Comparison of ENCODE assay signal across 29 mouse cellular contexts in the genomic region with DNA sequence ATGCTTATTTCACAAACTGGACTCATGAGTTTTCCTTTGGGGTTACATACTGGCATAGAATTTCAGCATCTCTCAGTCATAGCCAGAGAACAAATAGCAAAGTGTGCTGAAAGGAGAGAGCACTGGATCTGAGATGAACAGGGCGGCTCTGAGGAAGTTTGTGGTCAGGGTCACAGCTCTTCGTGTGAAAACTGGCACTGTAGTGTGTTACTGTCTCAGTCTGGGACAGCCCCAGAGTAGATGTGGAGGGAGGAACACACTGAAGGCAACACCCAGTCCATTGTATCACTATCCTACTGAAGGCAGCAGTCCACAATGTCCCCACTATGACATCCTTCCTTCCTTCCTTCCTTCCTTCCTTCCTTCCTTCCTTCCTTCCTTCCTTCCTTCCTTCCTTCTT.
DNase-seq lines count a peak whose midpoint lies in the region; ATAC-seq and TF ChIP-seq lines count a peak whose summit lies in the region.
"Had no signal": no experiment of that assay in that cellular context is flagged by ENCODE, and none has a peak within 500 bp of the region (broad histone marks: within the 10 kb centered on the region; RNA-seq: fewer than 3 reads in every experiment).

No protein-coding gene starts in this region.

- 39% methylated on average over 2 of the region's 2 CpGs for WGBS in liver, embryonic 11.5 days

- H3K4me3 ChIP-seq in CH12.LX (replicated peaks in 1 of 3; ENCODE audit: low read depth in 2 of 3, low read length in 2 of 3, poor library complexity in 1 of 3), result no peak overlapping the region
- H3K4me3 ChIP-seq in liver, embryonic 11.5 days (ENCODE audit: low read depth, low read length), result no peak overlapping the region
- H3K4me3 ChIP-seq: embryonic facial prominence, embryonic 13.5 days; forebrain, embryonic 13.5 days; heart, adult 2 months; heart, embryonic 13.5 days; hindbrain, embryonic 12.5 days; limb, embryonic 13.5 days; liver, embryonic 13.5 days; megakaryocyte, embryonic 14.5 days; midbrain, embryonic 15.5 days; myocyte had no signal

- no peaks in the 10 kb centered on the region for H3K27me3 ChIP-seq in CH12.LX (replicated peaks)
- H3K27me3 ChIP-seq in liver, embryonic 11.5 days (replicated peaks; ENCODE audit: control insufficient read depth, insufficient read depth, low read length), result no peaks in the 10 kb centered on the region
- H3K27me3 ChIP-seq: embryonic facial prominence, embryonic 13.5 days; forebrain, embryonic 13.5 days; heart, embryonic 13.5 days; hindbrain, embryonic 12.5 days; limb, embryonic 13.5 days; liver, embryonic 13.5 days; midbrain, embryonic 15.5 days had no signal

- no peak overlapping the region; the same call in 1 of the 2 replicates for H3K4me2 ChIP-seq in CH12.LX (ENCODE audit: insufficient read depth, low read depth, poor library complexity, severe bottlenecking)
- H3K4me2 ChIP-seq in liver, embryonic 11.5 days, result no peak overlapping the region
- H3K4me2 ChIP-seq: embryonic facial prominence, embryonic 13.5 days; forebrain, embryonic 13.5 days; heart, embryonic 13.5 days; hindbrain, embryonic 12.5 days; limb, embryonic 13.5 days; liver, embryonic 13.5 days; midbrain, embryonic 15.5 days had no signal

- no peaks in the 10 kb centered on the region for H3K9me3 ChIP-seq in CH12.LX (replicated peaks; ENCODE audit: low read length)
- no peaks in the 10 kb centered on the region for H3K9me3 ChIP-seq in liver, embryonic 11.5 days (ENCODE audit: control insufficient read depth, low read length)
- H3K9me3 ChIP-seq: embryonic facial prominence, embryonic 13.5 days; forebrain, embryonic 13.5 days; heart, embryonic 13.5 days; hindbrain, embryonic 12.5 days; limb, embryonic 13.5 days; liver, embryonic 13.5 days; megakaryocyte, embryonic 14.5 days; midbrain, embryonic 15.5 days had no signal

- no peak for TF ChIP-seq POLR2A in CH12.LX (IDR thresholded peaks at IDR 0.05; ENCODE audit: low read depth, low read length)

- peaks cover 7% of the 10 kb centered on the region in 2 experiments for H3K4me1 ChIP-seq in CH12.LX (ENCODE audit: control insufficient read depth in 1 of 2, insufficient read depth in 2 of 2)
- peaks cover 7% of the 10 kb centered on the region for H3K4me1 ChIP-seq in liver, embryonic 11.5 days (replicated peaks; ENCODE audit: control insufficient read depth, insufficient read depth, low read length)
- H3K4me1 ChIP-seq: forebrain, embryonic 13.5 days had no signal

- H3K79me2 ChIP-seq in CH12.LX (replicated peaks; ENCODE audit: control insufficient read depth, extremely low read depth, insufficient read depth, poor library complexity, severe bottlenecking), result no peaks in the 10 kb centered on the region

- TF ChIP-seq EP300 in CH12.LX (IDR thresholded peaks at IDR 0.05; ENCODE audit: low read length), result 0 out of 2 replicates have a peak, but pooled peaks have one; percentile 11

- in situ Hi-C loops in CH12.LX (cut with MboI; ENCODE audit: low pct_ligation_motif_present, low pct_unique_long_range_greater_than_20kb, low sequenced_read_pairs), result loop anchor here (10.0 kb wide), 1 partner anchor 313 kb away; no protein-coding TSS in a partner anchor

- TF ChIP-seq RAD21 in CH12.LX (IDR thresholded peaks at IDR 0.05; ENCODE audit: low read depth, low read length), result no peak

- H3K36me3 ChIP-seq in CH12.LX (replicated peaks in 1 of 2; ENCODE audit: control insufficient read depth in 1 of 2, insufficient read depth in 1 of 2, low read length in 1 of 2), result no peaks in the 10 kb centered on the region
- H3K36me3 ChIP-seq in liver, embryonic 11.5 days (ENCODE audit: control insufficient read depth, insufficient read depth, low read length), result no peaks in the 10 kb centered on the region
- H3K36me3 ChIP-seq: embryonic facial prominence, embryonic 13.5 days; heart, embryonic 13.5 days; hindbrain, embryonic 12.5 days; limb, embryonic 13.5 days; liver, embryonic 13.5 days; midbrain, embryonic 15.5 days had no signal

- DNase-seq in CD4-positive helper T cell, adult 2 months (ENCODE audit: low read depth, low spot score), result peak; percentile 34
- peak; percentile 44 for DNase-seq in CH12.LX (ENCODE audit: extremely low read depth)
- DNase-seq in naive thymus-derived CD4-positive, alpha-beta T cell, adult 2 months (ENCODE audit: low read depth), result peak; percentile 26
- DNase-seq in liver, embryonic 11.5 days (ENCODE audit: low spot score), result no peak
- DNase-seq in layer of hippocampus, adult 9-11 months, result no peak
- DNase-seq in adrenal gland, adult 2 months, result no peak
- no peak for DNase-seq in neural tube, embryonic 10.5 days (ENCODE audit: extremely low spot score, low spot score)
- DNase-seq: adrenal gland, postnatal 25 days; cerebellum, adult 8-10 months; gastrocnemius, postnatal 10 days; heart, adult 2 months; heart, postnatal 14 days; kidney, adult 18-20 months; layer of hippocampus, postnatal 36 days; liver, embryonic 13.5 days; lung, adult 2 months; lung, postnatal 14 days; right cerebral cortex, postnatal 25 days; thymus, postnatal 14 days had no signal

- TF ChIP-seq CTCF in CH12.LX (conservative IDR thresholded peaks at IDR 0.05 in 1 of 2, IDR thresholded peaks at IDR 0.05 in 1 of 2; ENCODE audit: low read depth in 2 of 2, low read length in 2 of 2), result no peak

- dilution Hi-C loops in CH12.LX (cut with MboI; ENCODE audit: extremely low pct_ligation_motif_present, extremely low pct_unique_long_range_greater_than_20kb, low sequenced_read_pairs), result no loop called here

- H3K27ac ChIP-seq in CH12.LX (ENCODE audit: insufficient read depth, low read depth), result no peak overlapping the region
- H3K27ac ChIP-seq in liver, embryonic 11.5 days (ENCODE audit: low read depth, low read length), result no peak overlapping the region
- H3K27ac ChIP-seq: embryonic facial prominence, embryonic 13.5 days; forebrain, embryonic 13.5 days; heart, adult 2 months; heart, embryonic 13.5 days; hindbrain, embryonic 12.5 days; kidney, postnatal 0 days; limb, embryonic 13.5 days; liver, embryonic 13.5 days; midbrain, embryonic 15.5 days had no signal

- H3K9ac ChIP-seq in CH12.LX (ENCODE audit: insufficient read depth, low read depth), result no peak overlapping the region
- H3K9ac ChIP-seq in liver, embryonic 11.5 days (ENCODE audit: low read depth, low read length), result no peak overlapping the region
- H3K9ac ChIP-seq: embryonic facial prominence, embryonic 13.5 days; forebrain, embryonic 13.5 days; heart, embryonic 13.5 days; hindbrain, embryonic 12.5 days; limb, embryonic 13.5 days; liver, embryonic 13.5 days; midbrain, embryonic 15.5 days had no signal

- peak; percentile 20 to 31; a peak in 1 of 4 replicates for ATAC-seq in hematopoietic stem cell, adult 5-6 weeks (replicated peaks in 1 of 2; ENCODE audit: insufficient read depth in 1 of 2, low FRiP score in 2 of 2, low TSS enrichment in 1 of 2, low read depth in 1 of 2, poor library complexity in 2 of 2, severe bottlenecking in 2 of 2)
- no peak for ATAC-seq in liver, embryonic 11.5 days (replicated peaks; ENCODE audit: low FRiP score)
- ATAC-seq: forebrain, embryonic 13.5 days; midbrain, embryonic 15.5 days had no signal

TF ChIP-seq in CH12.LX, 34 proteins besides CTCF, POLR2A, EP300 and RAD21:
- no peak for TF ChIP-seq CHD1 (IDR thresholded peaks at IDR 0.05; ENCODE audit: low read depth, low read length)
- no peak for TF ChIP-seq MXI1 (IDR thresholded peaks at IDR 0.05; ENCODE audit: low read depth, low read length)
- TF ChIP-seq MAFK (IDR thresholded peaks at IDR 0.05; ENCODE audit: insufficient replicate concordance, low read length), result no peak
- TF ChIP-seq ZMIZ1 (IDR thresholded peaks at IDR 0.05; ENCODE audit: low read depth, low read length), result no peak
- TF ChIP-seq SMC3 (IDR thresholded peaks at IDR 0.05; ENCODE audit: low read depth, low read length), result no peak
- no peak for TF ChIP-seq E2F4 (IDR thresholded peaks at IDR 0.05; ENCODE audit: insufficient replicate concordance, low read depth, low read length)
- TF ChIP-seq MEF2A (IDR thresholded peaks at IDR 0.05; ENCODE audit: borderline replicate concordance, low read depth, low read length), result no peak
- TF ChIP-seq KAT2A (IDR thresholded peaks at IDR 0.05; ENCODE audit: insufficient replicate concordance, low read length), result no peak
- no peak for TF ChIP-seq IRF4 (IDR thresholded peaks at IDR 0.05; ENCODE audit: low read depth, low read length)
- TF ChIP-seq POLR2AphosphoS2 (IDR thresholded peaks at IDR 0.05; ENCODE audit: low read depth, low read length), result no peak
- TF ChIP-seq BHLHE40 (IDR thresholded peaks at IDR 0.05; ENCODE audit: low read depth, low read length), result no peak; the same call in 1 of the 2 replicates
- no peak for TF ChIP-seq USF1 (IDR thresholded peaks at IDR 0.05; ENCODE audit: low read depth, low read length)
- no peak for TF ChIP-seq USF2 (conservative IDR thresholded peaks at IDR 0.05; ENCODE audit: low read depth, low read length)
- TF ChIP-seq SIN3A (IDR thresholded peaks at IDR 0.05; ENCODE audit: low read length), result no peak
- TF ChIP-seq NRF1 (IDR thresholded peaks at IDR 0.05; ENCODE audit: low read depth, low read length), result no peak
- no peak for TF ChIP-seq RCOR1 (conservative IDR thresholded peaks at IDR 0.05; ENCODE audit: low read depth, low read length)
- no peak for TF ChIP-seq TCF12 (IDR thresholded peaks at IDR 0.05; ENCODE audit: low read depth, low read length)
- no peak for TF ChIP-seq MYC (IDR thresholded peaks at IDR 0.05; ENCODE audit: low read depth, low read length)
- TF ChIP-seq ZKSCAN1 (IDR thresholded peaks at IDR 0.05; ENCODE audit: borderline replicate concordance, low read depth, low read length), result no peak

Comparison
In these comparisons a context has a peak if more than half of its experiments do, and no peak if none do; other contexts are left out.
1. DNase-seq: peak in CD4-positive helper T cell, adult 2 months (single experiment), CH12.LX (single experiment) and naive thymus-derived CD4-positive, alpha-beta T cell, adult 2 months (single experiment); none in liver, embryonic 11.5 days (single experiment), layer of hippocampus, adult 9-11 months (single experiment), adrenal gland, adult 2 months (single experiment) and neural tube, embryonic 10.5 days (single experiment).